Comparison of ENCODE assay signal across 17 mouse cellular contexts in genomic region chr8:54953351-54953750, GRCm38 (mm10). TPM values are rescaled to one million over a fixed set of nuclear protein-coding genes. Genes with fewer than 3 reads are reported as not detected.
A peak's percentile ranks its signal among the peaks of the same experiment; 100 is the strongest.
DNase-seq lines count a peak whose midpoint lies in the region; ATAC-seq lines count a peak whose summit lies in the region.
"Had no signal": no experiment of that assay in that cellular context is flagged by ENCODE, and none has a peak within 500 bp of the region (broad histone marks: within the 10 kb centered on the region; RNA-seq: fewer than 3 reads in every experiment).

No protein-coding gene starts in this region.

- peak overlapping the region; percentile 97; the same call in 1 of the 2 replicates for H3K27ac ChIP-seq in neural tube, embryonic 13.5 days (replicated peaks)
- H3K27ac ChIP-seq in hindbrain, embryonic 14.5 days: peak overlapping the region; percentile 98
- peak overlapping the region; percentile 95 for H3K27ac ChIP-seq in midbrain, embryonic 14.5 days (replicated peaks; ENCODE audit: low read depth, low read length)
- H3K27ac ChIP-seq in kidney, embryonic 15.5 days: no peak overlapping the region
- H3K27ac ChIP-seq: embryonic facial prominence, embryonic 13.5 days; heart, embryonic 13.5 days; limb, embryonic 12.5 days; liver, embryonic 13.5 days; lung, embryonic 15.5 days; stomach, embryonic 15.5 days had no signal

- H3K4me2 ChIP-seq in neural tube, embryonic 13.5 days: peak overlapping the region; percentile 49; the same call in 1 of the 2 replicates
- H3K4me2 ChIP-seq in hindbrain, embryonic 14.5 days (replicated peaks): peak overlapping the region; percentile 50
- H3K4me2 ChIP-seq in midbrain, embryonic 14.5 days (ENCODE audit: low read length): peak overlapping the region; percentile 53
- no peak overlapping the region for H3K4me2 ChIP-seq in kidney, embryonic 15.5 days
- H3K4me2 ChIP-seq: embryonic facial prominence, embryonic 13.5 days; heart, embryonic 13.5 days; limb, embryonic 12.5 days; liver, embryonic 13.5 days; lung, embryonic 15.5 days; stomach, embryonic 15.5 days had no signal

- H3K4me3 ChIP-seq in neural tube, embryonic 13.5 days: no peak overlapping the region
- peak overlapping the region; percentile 47; the same call in 1 of the 2 replicates for H3K4me3 ChIP-seq in hindbrain, embryonic 14.5 days (replicated peaks; ENCODE audit: low read length)
- peak overlapping the region; percentile 60; the same call in 1 of the 2 replicates for H3K4me3 ChIP-seq in midbrain, embryonic 14.5 days (replicated peaks; ENCODE audit: low read depth, low read length)
- H3K4me3 ChIP-seq in kidney, embryonic 15.5 days (replicated peaks): no peak overlapping the region
- H3K4me3 ChIP-seq: embryonic facial prominence, embryonic 13.5 days; heart, embryonic 13.5 days; limb, embryonic 12.5 days; liver, embryonic 13.5 days; lung, embryonic 15.5 days; stomach, embryonic 15.5 days had no signal

- H3K9ac ChIP-seq in neural tube, embryonic 13.5 days: no peak overlapping the region
- H3K9ac ChIP-seq in hindbrain, embryonic 14.5 days: peak overlapping the region; percentile 89
- H3K9ac ChIP-seq in midbrain, embryonic 14.5 days (replicated peaks; ENCODE audit: low read length): peak overlapping the region; percentile 90
- H3K9ac ChIP-seq in kidney, embryonic 15.5 days: no peak overlapping the region
- H3K9ac ChIP-seq: embryonic facial prominence, embryonic 13.5 days; heart, embryonic 13.5 days; limb, embryonic 12.5 days; liver, embryonic 13.5 days; lung, embryonic 15.5 days; stomach, embryonic 15.5 days had no signal

- no peak for DNase-seq in neural tube, embryonic 10.5 days (ENCODE audit: extremely low spot score, low spot score)
- DNase-seq in hindbrain, embryonic 14.5 days (ENCODE audit: low spot score): no peak
- DNase-seq in midbrain, embryonic 14.5 days: peak; percentile 48
- DNase-seq in Muller cell, postnatal 12 days (ENCODE audit: inconsistent ontology term): no peak
- DNase-seq in adipocyte (ENCODE audit: low spot score): no peak
- DNase-seq: cerebellum, adult 11-12 months; heart, postnatal 36 days; liver, embryonic 13.5 days; thymus, adult 2 months had no signal

- no peak for ATAC-seq in neural tube, embryonic 13.5 days (ENCODE audit: low read depth)
- ATAC-seq in hindbrain, embryonic 14.5 days (ENCODE audit: low FRiP score): no peak
- no peak for ATAC-seq in midbrain, embryonic 14.5 days (ENCODE audit: low FRiP score, low TSS enrichment)
- no peak for ATAC-seq in kidney, embryonic 15.5 days (replicated peaks; ENCODE audit: low FRiP score)
- ATAC-seq: intestine, embryonic 16.5 days had no signal

- no peaks in the 10 kb centered on the region for H3K9me3 ChIP-seq in neural tube, embryonic 13.5 days
- no peaks in the 10 kb centered on the region for H3K9me3 ChIP-seq in hindbrain, embryonic 14.5 days (ENCODE audit: control insufficient read depth, low read length)
- H3K9me3 ChIP-seq in midbrain, embryonic 14.5 days (ENCODE audit: control insufficient read depth, low read length): no peaks in the 10 kb centered on the region
- no peaks in the 10 kb centered on the region for H3K9me3 ChIP-seq in kidney, embryonic 15.5 days (replicated peaks)
- H3K9me3 ChIP-seq: embryonic facial prominence, embryonic 13.5 days; heart, embryonic 13.5 days; limb, embryonic 12.5 days; liver, embryonic 13.5 days; lung, embryonic 15.5 days; stomach, embryonic 15.5 days had no signal

- no peaks in the 10 kb centered on the region for H3K36me3 ChIP-seq in neural tube, embryonic 13.5 days
- H3K36me3 ChIP-seq in hindbrain, embryonic 14.5 days (replicated peaks; ENCODE audit: control insufficient read depth, insufficient read depth): no peaks in the 10 kb centered on the region
- no peaks in the 10 kb centered on the region for H3K36me3 ChIP-seq in midbrain, embryonic 14.5 days (ENCODE audit: control insufficient read depth, insufficient read depth, low read length)
- no peaks in the 10 kb centered on the region for H3K36me3 ChIP-seq in kidney, embryonic 15.5 days
- H3K36me3 ChIP-seq: embryonic facial prominence, embryonic 13.5 days; heart, embryonic 13.5 days; limb, embryonic 12.5 days; liver, embryonic 13.5 days; lung, embryonic 15.5 days; stomach, embryonic 15.5 days had no signal

- H3K27me3 ChIP-seq in neural tube, embryonic 13.5 days: no peaks in the 10 kb centered on the region
- H3K27me3 ChIP-seq in hindbrain, embryonic 14.5 days (ENCODE audit: control insufficient read depth, insufficient read depth, low read length): no peaks in the 10 kb centered on the region
- H3K27me3 ChIP-seq in midbrain, embryonic 14.5 days (ENCODE audit: control insufficient read depth, insufficient read depth, low read length): no peaks in the 10 kb centered on the region
- no peaks in the 10 kb centered on the region for H3K27me3 ChIP-seq in kidney, embryonic 15.5 days
- H3K27me3 ChIP-seq: embryonic facial prominence, embryonic 13.5 days; heart, embryonic 13.5 days; limb, embryonic 12.5 days; liver, embryonic 13.5 days; lung, embryonic 15.5 days; stomach, embryonic 15.5 days had no signal

- 64% methylated on average over 2 of the region's 2 CpGs for WGBS in neural tube, embryonic 13.5 days
- WGBS in hindbrain, embryonic 14.5 days: 54% methylated on average over 2 of the region's 2 CpGs
- WGBS in midbrain, embryonic 14.5 days: 37% methylated on average over 2 of the region's 2 CpGs
- WGBS in kidney, embryonic 15.5 days: 85% methylated on average over 2 of the region's 2 CpGs

- H3K4me1 ChIP-seq in neural tube, embryonic 13.5 days (replicated peaks): peaks cover 6% of the 10 kb centered on the region
- peaks cover 11% of the 10 kb centered on the region; the same call in 1 of the 2 replicates for H3K4me1 ChIP-seq in hindbrain, embryonic 14.5 days (replicated peaks; ENCODE audit: control insufficient read depth, insufficient read depth, low read length)
- peaks cover 4% of the 10 kb centered on the region; the same call in 1 of the 2 replicates for H3K4me1 ChIP-seq in midbrain, embryonic 14.5 days (ENCODE audit: control insufficient read depth, insufficient read depth, low read length)
- H3K4me1 ChIP-seq in kidney, embryonic 15.5 days: no peaks in the 10 kb centered on the region
- H3K4me1 ChIP-seq: embryonic facial prominence, embryonic 13.5 days; heart, embryonic 13.5 days; limb, embryonic 12.5 days; liver, embryonic 13.5 days; lung, embryonic 15.5 days; stomach, embryonic 15.5 days had no signal

RNA-seq across cellular contexts. Expression of gene Gpm6a, which starts 1.3 kb away (rescaled TPM):
- polyA plus RNA-seq in neural tube, embryonic 13.5 days (2015; fragmentation: Nextera tagmentation; extraction: Ambion mirVana): 266 and 293 TPM in 2 replicates
- polyA plus RNA-seq in hindbrain, embryonic 14.5 days (2014; fragmentation: Nextera tagmentation; extraction: Ambion mirVana): 552 and 648 TPM in 2 replicates
- polyA plus RNA-seq in midbrain, embryonic 14.5 days (2014; fragmentation: Nextera tagmentation; extraction: Ambion mirVana): 570 and 651 TPM in 2 replicates
- polyA plus RNA-seq in kidney, embryonic 15.5 days (2015; fragmentation: Nextera tagmentation; extraction: Ambion mirVana): 18.9 and 19.3 TPM in 2 replicates

Comparison
In these comparisons a context has a peak if more than half of its experiments do, and no peak if none do; other contexts are left out.
1. H3K4me3 ChIP-seq: peak in hindbrain, embryonic 14.5 days (single experiment) and midbrain, embryonic 14.5 days (single experiment); none in neural tube, embryonic 13.5 days (single experiment) and kidney, embryonic 15.5 days (single experiment).
2. H3K9ac ChIP-seq: peak in hindbrain, embryonic 14.5 days (single experiment) and midbrain, embryonic 14.5 days (single experiment); none in neural tube, embryonic 13.5 days (single experiment) and kidney, embryonic 15.5 days (single experiment).
3. RNA of gene Gpm6a, which starts 1.3 kb away (polyA plus RNA-seq): 570 to 651 TPM in midbrain, embryonic 14.5 days, 552 to 648 TPM in hindbrain, embryonic 14.5 days and 266 to 293 TPM in neural tube, embryonic 13.5 days; 18.9 to 19.3 TPM in kidney, embryonic 15.5 days; every median in the first group is over 10 times any median in the second.